Mouse (Mus musculus) thymus, postnatal 10 days (tissue): Measurements from ENCODE around the gene Cuedc2.

Source experiments
- DNase-seq, 2 experiments: peaks; one replicate each; pipeline ENCODE4 v3.0.0; 2021; ENCODE audit warnings: low spot score in 2 of 2

Gene Cuedc2

GRCm38 (mm10) chr19:46321101-46321943 lies 17.2 kb downstream of the Cuedc2 start:
- DNase-seq: peak; percentile 68 to 70

- DNase-seq: no peak
Observed at GRCm38 (mm10) chr19:46320076-46320785, 18.3 kb downstream of the Cuedc2 start.

GRCm38 (mm10) chr19:46318586-46319378 lies 19.7 kb downstream of the Cuedc2 start:
- DNase-seq: no peak

- DNase-seq: no peak
Observed at GRCm38 (mm10) chr19:46318031-46318471, 20.5 kb downstream of the Cuedc2 start.

DNA sequence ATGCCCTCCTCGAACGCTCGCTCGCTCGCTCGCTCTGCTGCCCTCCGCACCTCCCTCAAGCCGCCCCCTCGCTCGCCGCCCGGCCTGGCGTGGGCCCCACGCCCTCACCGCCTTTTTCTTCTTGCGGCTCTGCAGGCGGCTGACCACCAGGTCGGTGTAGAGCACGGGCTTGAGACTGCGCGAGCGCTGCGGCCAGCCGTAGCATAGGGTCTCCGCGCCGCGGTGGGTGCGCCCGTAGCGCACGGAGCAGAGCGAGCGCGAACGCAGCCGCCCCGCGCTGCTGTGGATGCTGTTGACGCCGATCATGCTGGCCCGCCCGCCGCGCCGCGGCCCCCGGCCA lies 21.0 kb downstream of the Cuedc2 start:
- DNase-seq: no peak

DNA sequence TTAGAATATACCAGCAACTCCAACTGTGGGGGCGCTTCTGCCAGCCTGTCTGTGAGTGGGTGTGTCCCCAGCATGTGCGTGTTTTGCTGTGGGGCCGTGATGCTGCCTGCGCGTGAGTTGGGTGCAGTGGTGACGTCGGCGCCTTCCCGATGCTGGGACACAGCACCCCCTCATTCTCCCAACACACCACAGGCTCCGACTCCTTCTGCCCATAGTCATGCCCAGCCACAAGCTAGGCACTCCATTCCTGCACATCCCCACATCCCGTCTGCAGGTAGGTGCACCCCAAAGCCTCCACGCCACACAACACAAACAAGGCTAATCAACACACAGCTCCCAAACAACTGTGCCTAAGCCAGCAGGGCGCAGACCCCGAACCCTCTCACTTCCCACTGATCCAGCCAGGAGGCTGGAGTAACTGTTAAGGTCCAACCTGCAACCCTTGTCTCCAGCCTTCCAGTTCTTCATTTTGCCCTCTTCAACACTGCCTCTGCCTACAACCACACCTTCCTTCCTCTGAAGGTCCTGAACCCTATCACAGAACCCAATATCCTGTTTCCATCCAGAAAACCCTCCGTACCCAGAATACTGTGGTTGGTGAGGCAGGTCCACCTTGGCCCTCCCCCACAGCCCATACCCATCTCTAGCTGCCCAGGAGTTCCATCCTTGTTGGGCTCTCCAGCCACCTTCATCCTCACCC lies 21.5 kb downstream of the Cuedc2 start:
- DNase-seq: no peak

DNA sequence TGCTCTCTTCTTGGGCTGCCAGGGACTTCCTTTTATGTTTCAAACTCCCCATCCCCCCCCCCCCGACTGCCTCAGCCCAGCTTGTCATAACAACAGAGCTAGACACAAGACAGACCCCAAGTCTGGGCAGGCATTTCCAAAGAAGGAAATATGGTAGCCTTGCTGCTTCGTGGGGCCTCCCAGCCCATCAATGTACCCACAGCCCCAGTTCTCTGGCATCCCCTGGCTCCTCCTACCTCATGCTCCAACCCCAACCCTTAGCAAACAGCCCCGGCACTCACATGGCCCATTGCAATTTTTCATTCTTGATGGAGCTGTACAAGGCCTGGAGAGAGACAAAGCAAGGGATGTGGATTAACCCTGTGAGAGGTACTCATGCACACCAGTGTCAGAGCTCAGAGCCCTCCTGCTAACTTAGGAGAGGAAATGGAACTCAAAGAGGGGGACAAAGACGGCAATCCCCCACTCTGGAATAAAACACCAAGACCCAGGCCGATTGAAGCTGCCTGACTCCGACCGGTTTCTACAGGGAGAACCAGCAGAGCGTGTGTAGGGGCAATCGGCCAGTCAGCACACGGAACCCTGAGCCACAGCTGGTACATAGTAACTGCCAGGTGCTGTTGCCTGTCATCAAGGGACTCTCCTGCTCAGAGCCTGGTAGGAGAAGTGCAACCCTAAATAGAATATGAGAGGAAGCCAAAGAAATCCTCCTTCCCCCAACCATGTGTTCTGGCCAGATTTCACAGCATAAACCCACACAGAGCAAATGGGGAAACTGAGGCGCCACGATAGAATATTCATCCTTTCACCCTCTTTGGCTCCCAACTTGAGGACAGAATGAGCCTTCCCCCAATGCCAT lies 22.5 kb downstream of the Cuedc2 start:
- no peak for DNase-seq

DNA sequence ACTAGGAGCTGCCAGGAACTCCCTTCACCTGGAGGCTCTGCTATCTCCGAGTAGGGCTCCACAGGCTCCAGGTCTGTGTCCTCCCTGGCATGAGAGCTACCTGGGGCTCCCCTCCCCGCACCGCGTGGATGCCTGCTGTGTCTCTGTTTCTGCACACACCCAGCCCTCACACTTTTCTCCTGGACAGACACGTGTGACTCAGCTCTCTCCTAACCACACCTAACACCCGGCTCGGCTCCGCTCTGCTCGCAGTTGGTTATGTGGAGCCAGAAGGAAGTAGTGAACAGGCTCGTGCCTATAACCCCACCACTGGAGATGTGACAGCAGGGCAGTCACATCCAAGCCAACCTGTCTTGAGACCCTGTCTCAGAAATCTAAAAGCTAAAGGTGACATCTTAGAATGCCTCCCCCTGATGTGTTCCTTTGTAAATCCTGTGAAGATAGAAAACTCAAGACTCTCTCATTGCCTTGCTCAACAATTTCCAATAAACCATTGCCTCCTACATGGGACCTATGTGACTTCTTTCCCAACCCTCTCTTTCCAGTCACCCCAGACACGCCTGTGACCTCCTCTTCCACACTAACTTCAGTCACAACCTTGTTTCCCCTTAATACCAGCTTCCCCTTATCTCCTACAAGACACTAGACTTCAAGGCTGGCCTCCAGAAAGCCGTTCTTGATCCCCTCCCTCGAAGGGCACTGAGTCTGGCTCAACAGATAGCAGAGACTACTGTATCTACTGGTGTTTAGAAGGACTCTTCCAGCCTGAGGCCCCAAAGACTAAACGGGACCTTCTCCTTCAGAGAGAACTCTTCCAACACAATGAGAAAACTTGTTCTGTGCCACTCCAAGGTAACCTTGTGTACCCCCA lies 23.4 kb downstream of the Cuedc2 start:
- no peak for DNase-seq

DNA sequence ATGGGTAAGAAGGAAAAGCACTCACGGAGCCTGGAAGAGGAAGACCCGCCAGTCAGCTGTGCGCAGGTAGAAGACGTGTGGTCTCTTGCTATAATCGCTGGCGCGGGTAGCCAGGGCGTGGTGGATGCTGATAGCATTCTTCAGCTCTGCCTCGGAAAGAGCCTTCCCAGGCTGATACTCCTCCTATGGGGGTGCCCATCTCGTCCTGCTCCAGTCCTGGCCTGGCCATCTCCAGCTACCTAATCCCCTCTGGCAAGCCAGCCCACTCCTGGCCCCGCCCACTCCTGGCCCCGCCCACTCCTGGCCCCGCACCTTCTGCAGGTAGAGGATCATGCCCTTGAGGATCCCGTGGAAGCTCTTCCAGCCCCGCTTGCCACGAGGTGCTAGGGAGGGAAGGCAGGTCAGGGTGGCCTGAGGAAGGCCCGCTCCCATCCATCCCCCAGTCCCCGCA lies 24.3 kb downstream of the Cuedc2 start:
- DNase-seq: peak in 1 of 2 experiments; percentile 9

- DNase-seq: no peak
Observed at GRCm38 (mm10) chr19:46313591-46313990, 24.9 kb downstream of the Cuedc2 start.

- no peak for DNase-seq
Observed at GRCm38 (mm10) chr19:46313116-46313515, 25.4 kb downstream of the Cuedc2 start.

GRCm38 (mm10) chr19:46312566-46312965 lies 25.9 kb downstream of the Cuedc2 start:
- DNase-seq: no peak

DNA sequence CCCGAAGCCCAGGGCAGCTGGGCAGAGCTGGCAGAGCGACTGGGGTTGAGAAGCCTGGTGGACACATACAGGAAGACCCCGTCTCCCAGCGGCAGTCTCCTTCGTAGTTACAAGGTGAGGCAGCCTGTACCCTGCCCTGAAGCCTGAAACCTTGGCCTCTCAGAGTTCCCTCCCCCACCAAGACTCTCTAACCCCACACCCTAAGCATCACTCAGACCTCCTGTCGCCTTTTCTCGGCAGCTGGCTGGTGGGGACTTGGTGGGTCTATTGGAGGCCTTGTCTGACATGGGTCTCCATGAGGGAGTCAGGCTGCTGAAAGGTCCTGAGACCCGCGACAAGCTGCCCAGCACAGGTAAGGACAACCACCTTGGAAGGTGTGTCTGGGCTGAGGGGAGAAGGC lies 27.2 kb downstream of the Cuedc2 start:
- DNase-seq: no peak

- no peak for DNase-seq
Observed at GRCm38 (mm10) chr19:46310312-46310865, 28.1 kb downstream of the Cuedc2 start.

- no peak for DNase-seq
Observed at GRCm38 (mm10) chr19:46309651-46310305, 28.7 kb downstream of the Cuedc2 start.

- peak; percentile 73 to 93 for DNase-seq
Observed at GRCm38 (mm10) chr19:46308706-46309435, 29.6 kb downstream of the Cuedc2 start.

DNA sequence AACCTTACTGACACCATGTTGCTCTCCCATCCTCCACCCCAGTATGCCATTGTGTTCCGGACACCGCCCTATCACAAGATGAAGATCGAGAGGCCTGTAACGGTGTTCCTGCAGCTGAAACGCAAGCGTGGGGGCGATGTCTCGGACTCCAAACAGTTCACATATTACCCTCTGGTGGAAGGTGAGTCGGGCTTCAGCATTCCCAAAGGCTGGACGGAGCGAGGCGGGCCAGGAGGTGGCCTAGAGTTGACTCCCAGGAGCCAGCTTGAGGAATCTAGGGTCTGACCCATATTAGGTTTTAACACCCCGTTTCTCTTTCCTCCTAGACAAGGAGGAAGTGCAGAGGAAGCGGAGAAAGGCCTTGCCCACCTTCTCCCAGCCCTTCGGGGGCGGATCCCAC lies 30.2 kb downstream of the Cuedc2 start:
- no peak for DNase-seq

DNA sequence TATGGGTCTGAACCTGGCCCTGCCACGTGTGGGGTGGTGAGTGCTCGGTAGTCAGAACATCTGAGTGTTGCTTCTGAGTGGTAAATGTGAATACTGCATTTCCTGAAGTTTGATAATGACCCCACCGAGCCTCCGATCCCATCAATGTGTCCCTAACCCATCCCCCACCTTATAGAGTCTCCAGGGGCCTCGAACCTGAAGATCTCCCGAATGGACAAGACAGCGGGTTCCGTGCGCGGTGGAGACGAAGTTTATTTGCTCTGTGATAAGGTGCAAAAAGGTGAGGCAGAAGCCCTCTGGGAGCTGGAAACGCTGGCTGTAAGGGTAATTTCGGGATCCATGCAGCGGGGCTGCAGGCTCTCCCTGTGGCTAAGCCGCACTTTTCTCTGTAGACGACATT lies 30.7 kb downstream of the Cuedc2 start:
- no peak for DNase-seq
